Mouse (Mus musculus) ovary, postnatal 10 days (tissue): ENCODE measurements around the gene Gm19345.
A peak's percentile ranks its signal among the peaks of the same experiment; 100 is the strongest.

Experiments
- DNase-seq: peaks from one replicate; pipeline ENCODE4 v3.0.0; 2022; ENCODE audit warnings: low spot score

Gm19345 gene

DNA sequence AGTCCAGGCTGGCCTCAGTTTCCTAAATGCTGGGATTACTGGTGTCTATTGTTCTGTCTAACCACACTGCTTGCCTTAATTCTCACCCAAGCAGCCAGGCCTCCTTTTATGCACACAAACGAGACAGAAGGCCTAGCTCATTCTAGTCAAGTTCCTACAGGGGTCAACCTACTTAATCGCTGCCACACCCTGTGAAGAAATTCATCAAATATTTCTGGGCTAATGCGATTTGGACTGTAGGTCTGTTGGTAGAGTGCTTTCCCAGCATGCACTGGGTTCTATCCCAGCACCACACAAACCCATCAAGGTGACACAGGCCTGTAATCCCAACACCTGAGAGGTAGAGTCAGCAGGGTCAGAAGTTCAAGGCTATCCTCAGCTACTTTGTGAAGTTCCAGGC is 22.1 kb upstream of the Gm19345 start:
- no peak for DNase-seq

DNA sequence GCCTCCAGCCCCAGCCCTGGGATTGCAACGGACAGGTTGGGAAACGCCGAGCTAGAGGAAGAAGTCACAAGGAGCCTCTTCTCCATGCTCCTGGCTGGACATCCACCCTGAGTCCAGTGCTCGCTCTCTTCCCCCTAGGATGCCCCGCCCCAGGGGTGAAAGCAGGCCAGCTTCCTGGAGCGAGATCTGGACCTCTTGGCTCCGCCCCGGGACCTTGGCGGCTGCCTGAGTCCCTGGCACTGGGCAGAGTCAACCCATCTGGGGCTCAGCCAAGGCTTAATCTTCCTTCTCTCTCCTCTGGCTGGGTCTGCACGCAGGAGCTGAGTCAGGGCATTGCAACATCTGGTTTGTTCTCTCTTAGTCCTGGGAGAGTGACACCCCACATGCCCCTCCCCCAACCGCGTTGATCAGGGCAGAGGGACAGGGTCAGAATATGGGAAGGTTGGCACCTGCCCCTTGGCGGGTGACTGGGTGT is 21.1 kb upstream of the Gm19345 start:
- peak; percentile 63 for DNase-seq

DNA sequence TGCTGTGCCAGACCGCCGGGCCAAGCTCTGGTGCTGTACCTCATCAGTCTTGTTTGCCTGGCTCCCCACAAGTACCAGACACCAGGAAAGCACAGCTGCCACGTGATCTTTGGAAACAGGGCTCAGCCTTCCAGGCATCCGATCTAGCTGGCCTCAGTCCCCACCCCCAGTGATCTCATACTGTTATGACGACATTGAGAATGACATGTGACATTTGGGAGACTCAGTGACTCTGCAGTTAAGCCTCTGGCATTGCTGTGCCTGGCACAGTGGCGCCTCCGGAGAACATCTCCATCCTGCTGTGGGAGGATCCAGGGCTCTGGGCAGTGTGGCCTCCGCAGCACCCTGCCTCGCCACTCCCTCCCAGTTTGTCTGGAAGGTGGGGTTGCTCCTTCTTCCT is 20.0 kb upstream of the Gm19345 start:
- DNase-seq: no peak

DNA sequence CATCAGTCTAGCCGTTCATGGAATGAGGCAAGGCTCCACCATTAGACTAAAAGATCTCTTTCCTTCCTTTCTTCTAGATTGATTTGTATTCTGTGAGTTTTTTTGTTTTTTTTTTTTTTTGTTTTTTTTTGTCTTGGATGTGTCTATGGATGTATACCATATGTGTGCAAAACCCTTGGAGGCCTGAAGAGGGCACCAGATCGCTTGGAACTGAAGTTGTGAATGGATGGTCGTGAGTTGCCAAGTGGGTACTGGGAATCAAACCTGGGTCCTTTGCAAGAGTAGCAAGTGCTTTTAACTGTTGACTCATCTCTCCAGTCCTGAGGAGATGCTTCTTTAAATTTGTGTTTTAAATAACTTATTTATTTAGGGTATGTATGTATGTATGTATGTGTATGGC is 17.7 kb upstream of the Gm19345 start:
- DNase-seq: no peak

DNA sequence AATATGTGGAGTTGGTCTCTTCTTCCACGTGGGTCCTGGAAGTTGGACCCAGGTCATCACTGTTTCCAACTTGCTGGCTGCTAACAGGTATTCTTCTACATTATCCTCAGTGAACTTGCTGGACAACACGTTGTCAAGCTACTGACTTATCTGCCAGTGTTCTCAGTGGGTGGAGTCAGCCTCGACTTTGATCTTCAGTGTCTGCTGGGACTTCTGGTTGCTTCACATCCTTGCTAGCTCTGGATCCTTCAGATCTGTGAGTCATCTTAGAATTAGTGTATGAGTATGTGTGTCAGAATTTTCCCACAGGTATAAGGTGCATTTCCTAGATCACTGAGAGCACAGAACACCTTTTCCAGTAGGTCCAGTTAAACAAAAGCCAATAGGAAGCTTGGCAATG is 15.0 kb upstream of the Gm19345 start:
- DNase-seq: no peak

DNA sequence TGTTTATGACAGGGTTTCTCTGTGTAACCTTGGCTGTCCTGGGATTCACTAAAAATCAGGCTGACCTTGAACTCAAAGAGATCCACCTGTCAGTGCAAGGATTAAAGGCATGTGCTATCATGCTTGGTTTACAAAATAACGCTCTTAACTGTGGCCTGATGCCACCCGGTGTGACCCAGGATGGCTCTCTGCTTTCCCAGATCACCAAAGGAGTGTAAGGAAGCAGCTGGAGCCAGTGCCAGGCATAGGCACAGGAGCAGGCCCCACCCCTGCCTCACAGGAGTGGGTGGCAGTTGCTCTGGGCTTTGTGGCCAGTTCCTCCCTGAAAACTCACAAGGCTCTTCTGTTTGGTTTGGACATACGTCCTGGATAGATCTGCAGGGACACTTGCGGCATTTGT is 11.4 kb upstream of the Gm19345 start:
- DNase-seq: no peak

DNA sequence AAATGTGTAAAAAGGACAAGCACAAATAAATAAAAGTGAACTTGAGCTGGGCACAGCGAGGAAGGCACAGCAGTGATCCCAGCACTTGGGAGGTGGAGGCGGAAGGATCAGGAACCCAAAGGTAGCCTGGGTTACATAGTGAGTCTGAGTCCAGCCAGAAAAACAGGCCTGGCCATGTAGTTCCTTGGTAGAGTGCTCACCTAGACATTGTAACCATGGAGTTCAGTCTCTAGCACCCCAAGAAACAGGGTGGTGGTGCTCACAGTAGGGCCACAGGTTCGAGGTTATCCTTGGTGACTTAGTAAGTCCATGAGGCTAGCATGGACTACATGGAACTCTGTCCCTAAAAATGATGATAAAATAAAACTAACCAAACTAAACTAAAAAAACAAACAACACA is 10.9 kb upstream of the Gm19345 start:
- DNase-seq: no peak

DNA sequence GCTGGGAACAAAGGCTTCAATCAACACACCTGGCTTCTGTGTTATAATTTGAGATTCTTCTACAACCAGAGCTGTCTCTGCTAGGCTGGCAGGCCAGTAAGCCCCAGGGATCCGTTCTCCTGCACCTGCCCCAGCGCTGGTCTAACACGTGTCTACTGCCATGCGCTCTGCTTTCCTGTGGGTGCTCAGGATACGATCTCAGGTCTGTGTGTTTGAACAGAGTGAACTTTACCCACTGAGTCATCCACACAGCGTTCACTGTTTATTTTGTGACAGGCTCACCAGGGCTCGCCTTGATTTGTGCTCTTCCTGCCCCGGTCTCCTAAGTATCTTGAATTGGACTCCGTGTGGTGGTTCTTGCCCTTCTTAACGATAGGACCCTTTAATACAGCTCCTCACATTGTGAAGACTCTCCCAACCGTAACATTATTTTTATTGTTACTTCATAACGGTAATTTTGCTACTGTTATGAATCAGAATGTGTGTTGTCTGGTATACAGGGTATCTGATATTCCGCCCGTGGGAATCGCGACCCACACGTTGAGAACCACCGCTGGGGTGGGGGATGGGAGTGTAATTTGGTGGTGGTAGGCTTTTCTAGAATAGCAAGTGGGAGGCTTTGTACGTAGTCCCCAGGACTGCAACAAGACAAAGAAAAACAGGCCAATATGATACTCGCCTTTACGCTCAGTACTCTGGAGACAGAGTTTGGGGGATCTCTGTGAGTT is 10.0 kb upstream of the Gm19345 start:
- DNase-seq: no peak

DNA sequence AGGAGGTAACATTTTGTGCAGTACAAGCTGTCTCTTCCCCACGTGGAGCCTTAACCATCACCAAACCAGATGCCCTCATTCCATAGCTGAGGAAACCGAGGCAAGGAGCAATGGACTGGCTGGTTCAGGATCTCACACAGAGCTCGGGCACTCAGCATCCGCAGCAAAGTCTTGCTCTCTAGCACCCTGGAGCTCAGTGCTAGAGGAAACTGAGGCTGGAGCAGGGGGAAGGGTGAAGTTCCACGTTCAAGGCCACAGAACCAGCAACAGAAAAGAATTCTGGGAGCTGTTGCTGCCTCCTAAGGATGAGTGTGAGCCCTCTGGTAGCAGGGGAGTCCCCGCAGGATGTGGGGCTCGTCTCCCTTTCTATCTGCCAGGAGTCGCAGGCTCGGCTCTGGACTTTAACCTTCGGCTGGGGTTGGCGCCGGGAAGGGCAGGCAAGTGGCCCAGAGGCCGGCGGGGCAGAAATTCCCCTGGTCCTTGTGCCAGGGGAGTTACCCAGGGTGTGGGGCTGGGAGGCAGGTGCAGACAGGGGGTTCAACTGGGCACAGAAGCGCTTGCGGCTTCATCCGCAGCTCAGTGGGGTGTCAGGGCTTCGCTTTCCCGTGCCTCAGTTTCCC is 8.8 kb upstream of the Gm19345 start:
- DNase-seq: no peak

DNA sequence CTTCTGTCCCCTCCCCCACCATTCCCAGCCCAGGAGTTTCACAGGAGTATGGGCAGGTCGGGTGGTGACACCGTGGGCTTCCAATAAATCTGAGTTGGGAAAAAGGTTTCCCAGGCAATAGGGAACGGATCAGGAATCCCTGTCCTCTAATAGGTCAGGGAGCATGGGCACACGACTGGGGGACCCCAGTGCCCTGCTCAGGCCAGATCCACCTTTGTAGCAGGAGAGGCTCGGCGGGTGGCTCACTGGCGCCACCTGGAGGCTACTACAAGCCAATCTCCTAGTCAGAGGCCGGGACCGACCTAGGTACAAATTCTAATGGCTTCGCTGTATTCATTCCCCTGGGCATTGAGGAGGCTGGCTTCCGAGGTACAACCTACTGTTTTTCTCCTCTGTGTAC is 8.2 kb upstream of the Gm19345 start:
- DNase-seq: peak; percentile 64

DNA sequence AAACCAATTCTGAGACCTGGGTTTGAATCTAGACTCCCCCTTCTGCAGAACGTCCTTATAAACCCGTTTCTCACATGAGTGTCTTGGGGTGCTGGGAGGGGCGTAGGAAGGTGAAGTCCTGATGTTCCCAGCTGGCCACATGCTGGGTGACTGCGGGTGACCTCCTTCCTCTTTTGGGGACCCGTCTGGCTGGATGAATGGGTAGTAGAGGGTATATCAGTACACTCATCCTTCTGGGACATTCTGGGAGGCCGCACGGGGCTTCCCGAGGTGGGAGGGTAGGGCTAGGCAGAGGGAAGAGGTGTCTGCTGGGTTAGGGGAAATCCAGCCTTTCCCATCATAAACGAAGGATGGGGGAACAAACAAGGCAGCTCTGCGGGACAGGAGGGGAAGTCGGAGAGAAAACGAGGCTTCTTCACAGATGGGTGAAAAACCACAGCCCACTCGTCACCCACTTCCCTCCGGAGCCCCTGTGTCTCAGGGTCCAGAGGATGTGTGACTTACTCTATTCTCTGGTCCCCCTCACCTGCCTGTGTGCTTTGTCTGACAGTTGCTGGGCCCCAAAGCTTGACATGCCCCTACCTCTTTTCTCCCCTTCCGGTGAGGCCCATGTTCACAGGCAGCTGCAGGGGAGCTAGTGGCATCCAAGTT is 7.2 kb upstream of the Gm19345 start:
- DNase-seq: no peak

DNA sequence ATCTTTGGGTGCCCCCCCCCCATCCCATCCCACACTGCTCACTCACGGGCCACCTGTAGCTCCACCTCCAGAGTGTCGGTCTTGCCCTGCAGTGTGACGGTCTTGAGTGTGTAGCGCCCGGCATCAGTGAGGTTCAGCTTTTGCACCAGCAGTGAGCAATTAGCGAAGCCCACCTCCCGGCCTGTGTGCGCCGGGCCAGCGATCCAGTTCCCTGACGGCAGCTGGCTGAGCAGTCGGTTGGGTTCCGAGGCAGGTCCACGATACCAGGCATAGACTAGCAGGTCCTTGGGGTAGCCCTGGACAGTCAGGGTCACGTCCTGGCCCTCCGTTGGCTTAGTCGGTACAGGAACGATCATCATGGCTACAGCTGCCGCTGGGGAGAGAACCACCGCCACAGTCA is 1.7 kb downstream of the Gm19345 start:
- DNase-seq: no peak

DNA sequence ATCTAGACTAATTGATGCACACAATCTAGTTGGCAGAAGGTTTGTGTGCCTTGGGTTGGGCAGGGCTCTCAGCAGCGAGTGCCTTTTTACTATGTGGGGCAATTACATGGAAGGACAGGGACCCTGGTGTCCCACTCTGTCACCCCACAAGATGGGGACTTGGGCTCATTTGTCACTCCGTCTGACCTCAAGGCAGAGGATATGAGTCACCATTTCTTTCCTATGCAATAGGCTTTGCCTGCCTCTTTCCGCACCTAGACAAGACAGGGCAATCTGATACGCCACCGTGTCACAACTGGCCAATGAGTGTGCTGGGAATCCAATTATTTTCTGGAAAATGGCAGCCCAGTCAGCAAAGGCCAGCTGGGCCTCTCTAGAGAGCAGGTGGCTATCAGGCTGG is 3.9 kb downstream of the Gm19345 start:
- DNase-seq: no peak

DNA sequence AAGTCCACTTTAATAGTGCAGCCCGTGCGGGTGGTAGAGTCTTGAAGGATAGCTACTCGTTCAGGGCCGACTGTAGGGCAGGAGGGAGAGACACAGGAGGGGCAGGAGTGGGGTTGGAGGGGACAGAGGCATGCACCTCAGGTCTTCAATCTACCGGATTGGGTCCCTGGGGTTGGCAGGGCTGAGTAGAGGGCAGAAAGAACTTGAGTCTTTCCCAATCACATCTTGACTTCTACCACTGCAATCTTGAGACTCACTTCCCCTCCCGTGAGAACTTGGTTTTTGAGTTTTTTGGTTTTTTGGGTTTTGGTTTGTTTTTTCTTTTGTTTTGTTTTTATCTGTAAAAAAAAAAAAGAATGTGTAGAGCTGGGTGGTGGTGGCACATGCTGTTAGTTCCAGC is 4.5 kb downstream of the Gm19345 start:
- no peak for DNase-seq

DNA sequence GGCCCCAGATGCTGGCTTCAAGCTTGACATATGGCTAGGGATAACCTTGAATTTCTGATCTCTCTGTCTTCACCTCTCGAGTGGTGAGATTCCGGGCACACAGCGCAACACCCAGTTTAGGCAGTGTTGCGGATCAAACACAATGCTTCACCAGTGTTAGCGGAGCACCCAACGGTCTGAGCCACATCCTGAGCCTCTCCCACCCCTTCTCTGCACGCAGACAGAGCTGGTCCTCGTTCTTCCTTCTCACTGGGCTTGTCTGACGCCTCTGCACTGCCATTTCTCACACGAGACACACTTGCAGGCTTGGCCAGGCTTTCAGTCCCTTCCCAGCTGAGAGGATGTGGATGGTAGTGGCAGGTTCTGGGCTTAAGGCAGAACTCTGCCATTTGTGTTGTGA is 7.9 kb downstream of the Gm19345 start:
- DNase-seq: no peak

DNA sequence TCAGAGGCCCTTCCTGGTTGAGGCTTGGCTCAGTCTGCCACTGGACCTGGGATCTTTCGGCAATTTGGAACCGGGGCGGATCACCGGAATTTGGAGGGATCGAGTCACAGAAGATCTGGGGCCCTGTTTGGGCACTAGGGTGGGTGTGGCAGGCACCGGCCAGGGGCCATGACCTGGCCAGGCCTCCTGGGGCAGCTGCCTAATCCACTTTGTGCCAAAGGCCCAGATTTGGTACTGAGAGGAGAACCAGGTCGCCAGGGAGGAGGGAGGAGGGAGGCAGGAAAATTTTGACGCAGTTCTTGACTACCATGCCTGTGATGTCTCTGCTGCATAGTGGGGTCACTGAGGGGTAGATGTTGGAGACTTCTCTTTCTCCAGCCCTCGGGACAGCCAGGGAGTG is 9.4 kb downstream of the Gm19345 start, which contains the start of gene Ceacam16:
Gene Ceacam16 (minus strand): TSS at position 101 of the 400 bp plus-strand sequence.
- DNase-seq: no peak

DNA sequence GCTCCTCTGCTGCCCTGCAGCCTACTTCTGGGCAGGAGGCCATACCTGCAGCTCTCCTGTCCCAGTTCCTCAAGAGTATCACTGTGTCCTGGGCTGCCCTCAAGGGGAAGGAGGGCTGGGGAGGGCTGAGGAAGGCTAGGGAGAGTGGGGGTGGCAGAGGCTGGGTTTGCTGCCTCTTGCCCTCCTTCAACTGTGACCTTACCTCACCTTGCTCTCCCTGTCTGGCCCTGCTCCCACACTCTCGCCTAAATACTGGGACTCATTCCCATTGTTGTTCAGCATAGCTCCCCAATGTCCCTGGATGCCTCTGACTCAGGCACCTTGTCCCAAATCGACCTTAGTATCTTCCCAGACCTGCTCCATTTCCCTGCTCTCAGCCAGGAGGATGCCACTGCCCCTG is 12.4 kb downstream of the Gm19345 start:
- DNase-seq: no peak

DNA sequence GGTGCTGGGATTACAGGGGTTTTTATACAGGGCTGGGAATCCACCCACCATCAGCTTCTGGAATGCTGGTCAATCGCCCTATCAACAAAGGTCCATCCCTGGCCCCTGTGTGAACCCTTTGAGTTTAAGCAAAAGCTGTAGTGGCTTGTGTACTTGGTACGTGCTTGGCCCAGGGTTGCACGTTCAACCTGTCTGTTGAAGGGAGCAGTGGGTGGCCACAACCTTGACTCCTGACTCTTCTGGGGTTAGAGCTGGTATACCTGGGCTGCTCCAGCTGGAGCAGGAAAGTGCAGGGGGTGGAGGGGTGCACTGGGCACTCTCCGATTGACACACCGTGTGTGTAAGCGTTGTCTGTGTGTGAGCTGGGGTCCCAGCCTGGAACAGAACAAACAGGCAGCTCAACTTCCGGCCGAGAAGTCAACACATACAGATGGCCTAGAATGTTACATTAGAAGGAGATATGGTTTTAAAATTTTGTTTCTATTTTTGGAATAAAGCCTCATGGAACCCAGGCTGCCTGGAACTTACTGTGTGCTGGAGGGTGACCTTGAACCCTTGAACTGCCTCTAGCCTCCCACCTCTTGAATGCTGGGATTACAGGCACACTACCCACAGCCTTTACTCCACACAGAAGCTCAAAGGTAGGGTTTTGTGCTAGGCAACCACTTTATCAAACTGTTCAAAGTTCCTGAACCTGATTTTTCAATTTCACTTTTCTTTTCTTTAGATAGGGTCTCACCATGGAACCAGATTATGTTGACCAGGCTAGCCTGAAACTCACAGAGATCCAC is 13.6 kb downstream of the Gm19345 start:
- no peak for DNase-seq

DNA sequence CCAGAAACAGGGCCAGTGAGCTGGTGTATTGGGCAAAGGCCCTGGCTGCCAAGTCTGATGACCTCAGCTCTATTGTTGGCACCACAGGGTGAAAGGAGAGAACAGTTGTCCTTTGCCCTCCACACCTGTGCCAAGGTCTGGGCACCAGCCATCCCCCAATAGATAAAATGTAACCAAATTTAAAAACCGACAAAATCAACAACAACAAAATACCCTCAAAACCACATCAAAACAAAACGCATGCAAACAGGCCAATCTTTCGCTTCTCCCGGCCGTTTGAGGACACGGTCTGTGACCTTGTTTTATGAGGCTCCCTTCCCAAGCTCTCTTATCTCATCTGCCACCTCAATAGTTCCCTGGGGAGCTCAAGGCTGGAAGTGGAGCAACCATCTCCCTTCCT is 14.7 kb downstream of the Gm19345 start:
- DNase-seq: no peak

DNA sequence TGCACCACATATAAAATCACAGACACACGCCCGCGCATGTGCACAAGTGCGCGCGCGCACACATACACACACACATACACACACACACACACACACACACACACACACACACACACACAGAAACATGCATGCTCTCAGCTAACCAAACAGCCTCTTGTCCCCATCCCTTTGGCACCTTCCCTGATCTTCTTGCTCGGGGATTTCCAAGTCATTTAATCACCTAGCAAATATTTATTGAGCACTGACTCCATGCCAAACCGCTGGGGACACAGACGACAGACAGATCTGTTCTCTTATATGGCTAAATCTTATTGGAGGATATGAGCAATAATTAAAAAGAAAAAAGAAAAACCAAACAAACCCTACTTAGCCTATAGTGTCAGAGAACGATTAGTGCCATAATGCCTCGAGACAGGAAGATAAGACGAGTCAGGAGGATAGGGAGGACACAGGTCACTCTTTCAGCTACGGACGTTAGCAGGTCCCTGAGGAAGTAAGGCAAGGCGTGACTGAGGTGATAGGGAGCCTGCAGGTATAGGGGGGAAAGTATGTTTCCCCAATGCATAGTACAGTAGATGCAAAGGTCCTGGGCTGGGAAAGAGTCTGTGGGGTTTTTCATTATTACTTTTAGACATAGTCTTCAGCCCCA is 16.1 kb downstream of the Gm19345 start:
- DNase-seq: no peak

DNA sequence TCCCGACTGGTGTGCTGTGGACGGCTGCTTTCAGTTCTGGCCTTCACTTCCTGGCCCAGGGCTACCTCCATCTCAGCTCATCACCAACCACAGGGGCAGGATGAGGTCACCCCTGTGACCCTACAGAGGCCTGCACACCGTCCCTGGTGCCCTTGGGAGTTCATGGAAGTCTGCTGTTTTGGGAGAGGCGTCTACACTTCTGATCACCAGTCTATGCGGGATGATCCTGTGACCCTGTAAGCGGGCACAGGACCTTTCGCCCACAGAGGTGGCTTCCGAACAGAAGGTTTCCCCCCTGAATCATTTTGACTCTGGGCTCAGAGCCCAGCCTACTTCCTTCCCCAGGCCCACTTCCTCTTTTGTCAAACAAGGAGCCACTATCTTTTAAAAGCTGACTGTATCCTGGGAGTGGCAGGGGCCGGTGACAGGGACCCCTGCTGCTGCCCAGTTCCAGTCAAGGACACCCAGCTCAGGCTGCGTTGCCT is 19.4 kb downstream of the Gm19345 start:
- no peak for DNase-seq
